Mouse (Mus musculus) neural tube, embryonic 14.5 days (tissue): ENCODE data around the gene Trim29. TPM values are rescaled to one million over a fixed set of nuclear protein-coding genes. Genes with fewer than 3 reads are reported as not detected.

ENCODE experiments used
- ATAC-seq: fragments of 200-750 bp; cut with Nextera tagmentation; 2 replicates; pipeline ENCODE4 v1.8.0; 2017; ENCODE audit warnings: low read depth, mild to moderate bottlenecking, moderate TSS enrichment, moderate library complexity
- H3K27ac ChIP-seq: fragments of 300-500 bp; sonication (generic); 2 replicates; pipeline ENCODE4 v1.5.1; 2014; ENCODE audit warnings: low read depth, mild to moderate bottlenecking, control low read depth, low read length, moderate library complexity, mixed read lengths
- H3K27me3 ChIP-seq: fragments of 300-500 bp; sonication (generic); 2 replicates; pipeline ENCODE4 v1.6.1; 2014; ENCODE audit warnings: low read length; ENCODE audit not compliant: control insufficient read depth, insufficient read depth
- H3K36me3 ChIP-seq: fragments of 300-500 bp; sonication (generic); 2 replicates; pipeline ENCODE4 v1.6.1; 2014; ENCODE audit warnings: low read length, mixed read lengths; ENCODE audit not compliant: control insufficient read depth, insufficient read depth
- H3K4me1 ChIP-seq: fragments of 300-500 bp; sonication (generic); 2 replicates; pipeline ENCODE4 v1.6.1; 2014; ENCODE audit warnings: low read length; ENCODE audit not compliant: control insufficient read depth, insufficient read depth
- H3K4me2 ChIP-seq: fragments of 300-500 bp; sonication (generic); 2 replicates; pipeline ENCODE4 v1.6.1; 2014; ENCODE audit warnings: mild to moderate bottlenecking, low read depth, low read length, control low read depth
- H3K4me3 ChIP-seq: fragments of 300-500 bp; sonication (generic); 2 replicates; pipeline ENCODE4 v1.5.1; 2014; ENCODE audit warnings: low read depth, low read length, control low read depth, mixed read lengths
- H3K9ac ChIP-seq: fragments of 300-500 bp; sonication (generic); replicated peaks from 2 replicates; pipeline ENCODE4 v1.6.1; 2014; ENCODE audit warnings: low read depth, mild to moderate bottlenecking, control low read depth, low read length, mixed read lengths
- H3K9me3 ChIP-seq: fragments of 300-500 bp; sonication (generic); 2 replicates; pipeline ENCODE4 v1.6.1; 2016; ENCODE audit warnings: low read length; ENCODE audit not compliant: control insufficient read depth
- WGBS: fragments of 180-500 bp; shearing (Covaris S2); extraction: QIAGEN DNeasy Blood & Tissue Kit; methylation state at CpG from one replicate; pipeline ENCODE4 v1.1.7; 2014; 5-methylcytosine and 5-hydroxymethylcytosine counted together
- polyA plus RNA-seq: library from polyadenylated mRNA; unstranded; fragments of >200 nt; fragmentation: Nextera tagmentation; extraction: Ambion mirVana; gene quantifications from 2 replicates; pipeline ENCODE4 v1.2.1, GENCODE M21; 2014

Trim29 gene
- polyA plus RNA-seq, 1 experiment from 2014 or later, result not detected

DNA sequence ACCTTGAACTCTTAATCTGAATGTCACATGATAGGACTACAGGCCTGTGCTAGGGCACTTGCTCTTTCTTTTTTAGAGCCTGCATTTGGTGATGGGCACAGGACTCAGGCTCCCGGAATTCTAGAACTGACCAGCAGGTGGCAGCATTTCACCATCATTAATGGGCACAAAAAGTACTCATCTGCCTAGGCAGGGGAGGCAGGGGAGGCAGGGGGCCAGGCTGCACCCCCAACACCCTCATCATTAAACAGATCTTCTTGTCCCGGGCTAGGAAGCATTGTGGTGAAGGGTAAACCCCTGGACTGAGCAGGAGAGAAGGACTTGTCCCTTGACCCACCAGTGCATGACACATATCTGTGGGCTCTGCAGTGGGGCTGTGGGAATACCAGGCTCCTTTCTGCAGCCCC is 29.0 kb downstream of the Trim29 start:
- 2% methylated on average over 2 of the region's 2 CpGs for WGBS
- no peaks in the 10 kb centered on the region for H3K36me3 ChIP-seq
- H3K4me2 ChIP-seq, result no peak overlapping the region
- no peak overlapping the region for H3K9ac ChIP-seq
- no peak overlapping the region for H3K27ac ChIP-seq
- H3K27me3 ChIP-seq, result no peaks in the 10 kb centered on the region
- H3K9me3 ChIP-seq, result no peaks in the 10 kb centered on the region
- H3K4me1 ChIP-seq, result no peaks in the 10 kb centered on the region
- H3K4me3 ChIP-seq, result no peak overlapping the region
- ATAC-seq, result peak; percentile 55

DNA sequence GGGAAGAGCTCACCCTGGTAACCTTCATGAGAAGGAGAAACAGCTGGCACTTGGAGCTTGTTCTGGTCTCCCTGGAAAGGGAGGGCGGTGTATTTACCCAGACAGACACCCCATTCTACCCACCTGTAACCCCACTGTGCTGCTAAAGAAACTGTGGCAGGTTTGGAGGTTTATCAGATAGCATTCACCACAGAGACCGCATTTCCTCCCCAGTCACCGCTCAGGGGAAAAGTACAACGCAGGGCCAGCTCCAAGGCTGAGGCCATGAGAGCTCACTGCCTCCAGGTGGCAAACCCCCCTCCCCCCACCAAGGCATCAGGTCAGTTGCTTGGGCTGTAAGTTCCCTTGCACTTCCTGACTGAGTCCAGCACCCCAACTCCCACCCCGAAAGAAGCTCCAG is 39.4 kb downstream of the Trim29 start:
- H3K4me3 ChIP-seq, result no peak overlapping the region
- WGBS, result 43% methylated on average over 5 of the region's 5 CpGs
- H3K4me1 ChIP-seq, result 0 out of 2 replicates have a peak, but pooled peaks cover 6% of the 10 kb centered on the region
- H3K27ac ChIP-seq, result no peak overlapping the region
- H3K36me3 ChIP-seq, result no peaks in the 10 kb centered on the region
- H3K9ac ChIP-seq, result no peak overlapping the region
- ATAC-seq, result no peak
- H3K9me3 ChIP-seq, result no peaks in the 10 kb centered on the region
- no peak overlapping the region for H3K4me2 ChIP-seq
- H3K27me3 ChIP-seq, result no peaks in the 10 kb centered on the region

DNA sequence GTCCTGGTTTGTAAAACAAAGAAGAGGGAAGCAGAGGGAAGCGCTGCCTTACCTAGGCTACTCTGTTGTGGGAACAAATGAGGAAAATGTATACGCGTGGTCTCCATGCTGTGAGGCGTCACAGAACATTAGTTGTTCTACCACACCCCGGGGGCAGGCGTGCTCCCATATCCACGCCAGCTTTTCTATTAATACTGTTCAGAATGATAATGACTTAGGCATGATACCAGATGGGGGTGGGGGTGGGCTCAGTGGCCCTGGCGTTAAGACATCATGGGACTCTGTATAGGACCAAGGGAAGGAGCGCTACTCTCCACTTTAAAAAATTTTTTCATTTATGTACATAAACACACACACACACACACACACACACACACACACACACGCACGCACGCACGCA is 40.4 kb downstream of the Trim29 start:
- H3K4me1 ChIP-seq, result 0 out of 2 replicates have a peak, but pooled peaks cover 6% of the 10 kb centered on the region
- H3K27ac ChIP-seq, result no peak overlapping the region
- H3K4me3 ChIP-seq, result no peak overlapping the region
- H3K4me2 ChIP-seq, result no peak overlapping the region
- H3K36me3 ChIP-seq, result no peaks in the 10 kb centered on the region
- H3K9me3 ChIP-seq, result no peaks in the 10 kb centered on the region
- whole genome bisulfite sequencing, result 49% methylated on average over 13 of the region's 13 CpGs
- no peak overlapping the region for H3K9ac ChIP-seq
- H3K27me3 ChIP-seq, result no peaks in the 10 kb centered on the region
- ATAC-seq, result no peak

DNA sequence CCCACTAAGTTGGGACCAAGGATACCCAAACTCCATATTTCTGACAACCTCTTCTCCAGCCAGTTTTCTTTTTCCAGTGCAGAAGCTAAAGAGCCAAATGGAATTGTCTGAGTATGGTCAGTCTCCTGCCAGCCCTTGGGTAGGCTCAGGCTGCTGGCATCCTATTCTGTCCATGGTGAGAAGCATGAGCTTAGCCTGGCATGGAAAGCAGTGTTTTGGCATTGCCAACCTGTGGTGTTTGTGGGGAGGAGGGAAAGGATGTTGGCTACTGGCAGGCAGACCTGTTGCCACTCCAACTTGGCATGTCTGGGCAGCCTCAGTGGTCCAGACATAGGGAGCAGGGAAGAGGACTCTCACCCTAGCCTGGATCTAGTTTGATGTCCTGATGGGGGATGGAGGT is 46.4 kb downstream of the Trim29 start:
- Histone ChIP-seq H3K9me3 (no peaks in the 10 kb centered on the region), H3K4me1 (no peaks in the 10 kb centered on the region), H3K27me3 (no peaks in the 10 kb centered on the region), H3K36me3 (no peaks in the 10 kb centered on the region), H3K4me3 (no peak overlapping the region), H3K27ac (no peak overlapping the region), H3K9ac (no peak overlapping the region), H3K4me2 (no peak overlapping the region)
- no peak for ATAC-seq

- no peaks in the 10 kb centered on the region for H3K36me3 ChIP-seq
- no peak overlapping the region for H3K4me2 ChIP-seq
- no peak overlapping the region for H3K27ac ChIP-seq
- no peak for ATAC-seq
- H3K4me3 ChIP-seq, result no peak overlapping the region
- no peaks in the 10 kb centered on the region for H3K27me3 ChIP-seq
- no peaks in the 10 kb centered on the region for H3K4me1 ChIP-seq
- no peaks in the 10 kb centered on the region for H3K9me3 ChIP-seq
- H3K9ac ChIP-seq, result no peak overlapping the region
- 23% methylated on average over 15 of the region's 15 CpGs for WGBS
These were observed 48.1 kb downstream of the Trim29 start for GRCm38 (mm10) chr9:43358591-43359323.

GRCm38 (mm10) chr9:43368781-43369180 is 58.1 kb downstream of the Trim29 start:
- no peaks in the 10 kb centered on the region for H3K36me3 ChIP-seq
- H3K9ac ChIP-seq, result no peak overlapping the region
- ATAC-seq, result no peak
- H3K4me1 ChIP-seq, result no peaks in the 10 kb centered on the region
- no peak overlapping the region for H3K4me2 ChIP-seq
- H3K9me3 ChIP-seq, result no peaks in the 10 kb centered on the region
- H3K27ac ChIP-seq, result no peak overlapping the region
- 90% methylated on average over 3 of the region's 3 CpGs for WGBS
- no peaks in the 10 kb centered on the region for H3K27me3 ChIP-seq
- H3K4me3 ChIP-seq, result no peak overlapping the region

DNA sequence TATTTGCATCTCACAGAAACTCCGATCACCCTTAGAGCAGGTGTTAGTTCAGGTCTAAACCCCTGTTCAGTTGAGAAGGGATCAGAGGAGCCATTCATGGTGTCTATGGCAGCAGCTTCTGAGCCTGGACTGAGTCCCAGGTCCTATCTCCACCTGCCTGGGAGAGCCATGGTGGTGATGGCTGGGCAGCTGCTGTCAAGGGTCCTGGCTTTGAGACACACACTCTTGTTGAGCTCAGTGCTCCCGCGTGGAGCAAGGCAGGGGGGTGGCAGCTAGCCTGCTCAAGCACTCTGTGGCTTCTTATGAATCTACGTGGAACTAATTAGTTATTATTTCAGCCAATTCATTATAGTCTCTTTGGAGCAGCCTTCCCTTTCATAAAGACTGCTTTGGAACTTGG is 73.2 kb downstream of the Trim29 start:
- no peak for ATAC-seq
- H3K4me1 ChIP-seq, result no peaks in the 10 kb centered on the region
- H3K36me3 ChIP-seq, result no peaks in the 10 kb centered on the region
- no peak overlapping the region for H3K27ac ChIP-seq
- no peak overlapping the region for H3K4me2 ChIP-seq
- WGBS, result 64% methylated on average over 4 of the region's 4 CpGs
- no peaks in the 10 kb centered on the region for H3K9me3 ChIP-seq
- no peak overlapping the region for H3K9ac ChIP-seq
- no peak overlapping the region for H3K4me3 ChIP-seq
- H3K27me3 ChIP-seq, result no peaks in the 10 kb centered on the region

DNA sequence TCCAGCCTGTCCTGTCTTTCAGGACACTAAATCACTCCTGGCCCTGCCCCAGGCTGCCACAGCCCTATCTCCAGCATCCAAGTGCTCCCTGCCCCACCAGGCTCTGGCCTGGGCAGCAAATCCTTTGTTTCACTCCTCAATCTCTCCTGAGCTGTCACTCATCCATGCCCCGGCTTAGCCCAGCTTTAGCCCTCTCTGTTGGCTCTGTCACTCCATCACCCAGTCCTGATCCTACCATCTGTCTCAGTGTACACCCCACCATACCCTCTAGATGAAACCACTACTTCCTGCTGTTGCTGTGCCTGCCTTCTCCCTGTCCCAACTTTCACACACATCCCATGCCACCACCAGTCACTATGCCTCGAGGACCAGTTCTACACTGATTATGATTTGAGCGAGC is 73.8 kb downstream of the Trim29 start:
- no peaks in the 10 kb centered on the region for H3K36me3 ChIP-seq
- no peak for ATAC-seq
- 74% methylated on average over 3 of the region's 3 CpGs for WGBS
- H3K27me3 ChIP-seq, result no peaks in the 10 kb centered on the region
- H3K9ac ChIP-seq, result no peak overlapping the region
- no peaks in the 10 kb centered on the region for H3K4me1 ChIP-seq
- no peak overlapping the region for H3K4me3 ChIP-seq
- no peaks in the 10 kb centered on the region for H3K9me3 ChIP-seq
- no peak overlapping the region for H3K27ac ChIP-seq
- no peak overlapping the region for H3K4me2 ChIP-seq
